Mouse (Mus musculus): Measurements from ENCODE around the gene Nans.

The Nans gene

DNA sequence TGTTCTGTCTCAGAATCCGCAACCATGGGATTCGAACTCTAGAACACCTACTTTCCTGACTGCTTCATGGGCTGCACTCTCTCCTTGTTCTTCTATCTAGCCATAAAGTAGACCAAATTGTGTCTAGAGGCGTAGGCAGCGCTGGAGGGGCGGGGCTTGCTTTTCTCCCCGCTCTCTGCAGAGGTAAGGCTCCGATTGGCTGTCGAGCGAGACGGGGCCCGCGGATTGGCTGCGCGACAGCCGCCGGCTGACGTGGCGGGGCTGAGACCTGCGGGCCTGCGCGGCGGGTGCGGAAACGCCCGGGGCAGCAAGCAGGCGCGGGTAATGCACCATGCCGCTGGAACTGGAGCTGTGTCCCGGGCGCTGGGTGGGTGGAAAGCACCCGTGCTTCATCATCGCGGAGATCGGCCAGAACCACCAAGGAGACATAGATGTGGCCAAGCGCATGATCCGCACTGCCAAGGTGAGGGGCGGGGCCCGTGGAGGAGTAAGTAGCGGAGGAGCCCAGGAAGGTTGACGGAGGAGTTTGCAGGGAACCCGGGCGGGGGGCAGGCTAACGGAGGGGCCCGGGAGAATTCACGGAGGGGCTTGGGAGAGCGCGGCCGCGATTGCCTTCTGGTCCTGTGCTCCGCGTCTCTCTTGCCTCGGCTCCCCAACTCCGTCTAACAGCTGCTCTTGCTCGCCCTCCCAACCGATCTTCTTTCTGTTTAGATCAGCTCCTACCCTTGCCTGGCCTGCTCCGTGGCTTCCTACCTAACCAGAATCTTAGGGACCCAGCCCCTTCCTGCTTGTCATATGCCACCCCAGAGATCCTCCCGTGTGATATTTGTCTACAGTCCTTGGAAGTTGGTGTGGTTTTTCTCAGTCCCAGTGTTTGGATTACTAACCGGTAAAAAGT lies at the start of gene Nans:
Gene Nans, plus strand, starts transcription at position 221 of the 898 bp plus-strand sequence.
- in situ Hi-C loops (cut with MboI, MseI) = loop anchor here (25.0 kb wide), 1 partner anchor 302 kb away; the partner anchor contains the start of gene Xpa

DNA sequence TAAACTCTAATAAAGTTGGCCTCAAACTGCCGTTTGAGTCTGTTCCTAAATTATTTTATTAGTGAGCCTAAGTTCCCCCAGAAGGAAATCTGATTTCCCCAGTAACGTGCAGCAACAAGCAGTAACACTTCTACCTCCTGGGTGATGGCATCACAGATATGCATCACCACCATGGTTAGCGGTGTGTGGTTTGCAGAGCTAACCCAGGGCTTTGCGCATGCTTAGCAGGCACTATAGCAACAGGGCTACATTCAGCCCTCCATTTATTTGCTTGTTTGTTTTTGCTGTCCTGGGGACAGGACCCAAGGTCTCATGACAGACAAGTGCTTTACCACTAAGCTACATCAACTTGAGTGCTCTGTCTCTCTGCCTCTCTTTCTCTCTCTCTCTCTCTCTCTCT lies 46.5 kb upstream of the Nans start:
- in situ Hi-C loops (cut with MboI, MseI) = loop anchor here (10.0 kb wide), 1 partner anchor 48 kb away; no protein-coding TSS in a partner anchor

- in situ Hi-C loops (cut with MboI, MseI) = loop anchor here (10.0 kb wide), 1 partner anchor 51 kb away; no protein-coding TSS in a partner anchor
Measured at GRCm38 (mm10) chr4:46445237-46445945, 43.7 kb upstream of the Nans start.

DNA sequence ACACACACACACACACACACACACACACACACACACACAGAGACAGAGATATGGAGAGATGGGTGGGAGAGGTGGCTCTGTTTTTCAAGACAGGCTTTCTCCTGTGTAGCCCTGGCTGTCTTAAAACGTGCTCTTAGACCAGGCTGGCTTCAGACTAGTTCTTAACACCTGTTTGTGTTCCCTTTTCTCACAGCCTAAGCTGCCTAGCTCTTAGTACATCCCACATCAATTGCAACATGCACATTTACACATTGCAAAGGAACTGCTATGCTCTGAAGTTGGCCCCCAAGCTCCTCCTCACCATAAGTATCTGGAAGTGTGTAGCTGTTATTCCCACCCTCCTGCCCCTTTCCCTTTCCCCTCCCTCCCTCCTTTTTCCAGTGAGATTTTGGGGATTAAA lies 41.6 kb upstream of the Nans start:
- in situ Hi-C loops (cut with MboI, MseI) = loop anchor here (10.0 kb wide), 1 partner anchor 53 kb away; no protein-coding TSS in a partner anchor

DNA sequence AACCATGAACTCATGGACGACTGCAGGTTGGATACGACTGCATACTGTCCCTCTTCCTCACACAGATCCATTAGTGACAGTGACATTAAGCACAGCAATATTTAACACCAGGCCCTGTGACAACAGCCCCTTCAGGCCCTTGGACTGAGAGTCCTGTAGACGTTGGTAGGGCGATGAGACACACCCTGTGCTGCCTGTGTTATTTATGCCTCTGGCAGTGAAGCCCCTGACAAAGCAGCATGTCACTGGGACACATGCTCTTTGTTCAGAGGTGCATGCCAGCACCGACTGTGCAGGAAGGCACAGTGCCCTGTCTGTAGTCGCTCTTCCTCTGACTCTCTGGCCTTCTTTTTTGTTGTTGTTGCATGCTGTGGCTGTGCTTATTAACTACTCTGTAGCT lies 40.2 kb upstream of the Nans start:
- in situ Hi-C loops (cut with MboI, MseI) = loop anchor here (10.0 kb wide), 1 partner anchor 54 kb away; no protein-coding TSS in a partner anchor

DNA sequence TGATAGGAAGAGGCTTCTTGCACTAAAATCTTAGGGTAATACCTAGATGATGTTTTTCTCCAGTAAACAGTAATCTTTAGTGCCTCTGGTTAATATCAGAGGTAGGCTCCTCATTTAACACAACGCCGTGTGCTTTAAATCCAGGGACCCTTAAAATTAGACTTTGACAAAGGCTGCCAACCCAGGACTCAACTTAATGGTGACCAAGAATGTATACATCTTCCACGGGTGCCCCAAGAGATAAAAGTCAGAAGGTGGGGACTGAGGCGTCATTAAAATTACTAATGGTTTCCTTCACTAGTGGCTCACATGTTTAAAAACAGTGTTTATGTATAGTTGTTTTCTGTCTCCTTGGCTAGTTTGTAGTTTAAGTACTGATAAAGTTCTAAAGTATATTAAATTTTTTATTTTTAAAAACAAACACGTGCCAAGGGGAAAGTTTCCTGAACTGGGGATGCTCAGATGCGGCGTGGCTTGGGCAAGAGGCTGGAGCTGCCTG lies 39.0 kb upstream of the Nans start:
- in situ Hi-C loops (cut with MboI, MseI) = no loop called here

DNA sequence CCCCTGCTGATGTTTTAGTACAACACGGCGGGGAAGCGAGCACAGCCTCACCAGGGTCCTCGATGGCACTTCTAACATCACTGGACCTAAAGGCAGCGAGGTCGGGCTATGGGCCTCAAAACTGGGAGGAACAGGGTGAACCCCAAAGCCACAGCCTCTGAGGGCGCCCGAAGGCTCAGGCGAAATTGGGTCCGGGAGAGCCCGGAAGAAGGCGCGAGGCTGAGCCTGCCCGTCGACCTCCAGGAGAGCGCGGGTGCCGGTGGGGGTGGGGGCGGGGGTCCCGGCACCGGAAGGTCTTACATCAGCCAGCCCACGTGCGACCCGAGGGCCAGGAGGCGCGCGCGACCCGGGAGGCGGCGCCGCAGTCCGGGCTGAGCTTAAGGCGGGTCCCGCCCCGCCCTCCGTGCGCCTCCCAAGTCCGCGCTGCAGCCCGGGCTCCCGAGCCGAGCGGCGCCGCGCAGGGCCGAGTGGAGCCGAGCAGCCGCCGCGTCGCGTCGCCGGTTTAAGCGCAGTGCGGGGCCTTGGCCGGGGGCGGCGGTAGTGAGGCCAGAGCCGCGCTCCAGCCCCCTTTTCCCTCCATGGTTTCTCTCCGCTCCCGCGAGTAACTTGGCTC lies 38.4 kb upstream of the Nans start, which contains the start of gene Anp32b:
Gene Anp32b, plus strand, starts transcription at position 384 of the 613 bp plus-strand sequence.
- in situ Hi-C loops (cut with MboI, MseI) = no loop called here

GRCm38 (mm10) chr4:46451240-46451757 lies 37.7 kb upstream of the Nans start:
- in situ Hi-C loops (cut with MboI, MseI) = no loop called here

DNA sequence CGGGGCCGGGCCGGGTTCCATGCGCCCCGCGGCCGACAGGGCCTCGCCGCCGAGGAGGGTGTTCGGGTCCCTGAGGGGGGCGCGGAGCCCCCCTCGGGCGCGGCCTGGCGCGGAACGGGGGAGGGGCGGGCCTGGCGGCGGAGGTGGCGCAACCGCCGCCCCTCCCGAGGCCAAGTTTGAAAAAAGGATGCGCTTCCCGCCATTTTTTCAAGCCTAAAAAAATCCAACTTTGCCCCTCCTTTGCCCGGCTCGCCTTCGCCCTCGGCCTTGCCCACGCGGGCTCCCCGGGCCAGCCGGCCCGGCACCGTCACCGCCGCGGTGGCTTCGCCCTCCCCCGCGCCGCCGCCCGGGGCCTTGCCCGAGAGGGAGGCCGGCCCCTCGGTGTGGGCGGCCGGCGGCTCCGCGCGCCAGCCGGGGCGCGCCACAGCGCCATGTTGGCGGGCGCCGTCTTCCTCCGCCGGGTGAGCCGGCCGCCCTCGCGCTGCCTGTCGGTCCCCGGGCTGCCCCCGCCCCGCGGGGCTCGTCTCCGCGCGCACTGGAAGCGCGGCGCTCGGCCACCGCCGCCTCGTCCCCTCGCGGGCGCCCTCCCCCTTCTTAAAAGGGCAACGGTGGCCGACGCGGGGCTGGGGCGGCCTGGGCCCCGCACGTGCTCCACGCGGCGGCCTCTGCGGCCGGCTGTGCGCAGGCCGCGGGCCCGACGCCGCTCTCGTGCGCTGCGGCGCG lies 37.1 kb upstream of the Nans start:
- in situ Hi-C loops (cut with MboI, MseI) = no loop called here

- in situ Hi-C loops (cut with MboI, MseI) = no loop called here
Measured at GRCm38 (mm10) chr4:46452481-46452850, 36.6 kb upstream of the Nans start.

DNA sequence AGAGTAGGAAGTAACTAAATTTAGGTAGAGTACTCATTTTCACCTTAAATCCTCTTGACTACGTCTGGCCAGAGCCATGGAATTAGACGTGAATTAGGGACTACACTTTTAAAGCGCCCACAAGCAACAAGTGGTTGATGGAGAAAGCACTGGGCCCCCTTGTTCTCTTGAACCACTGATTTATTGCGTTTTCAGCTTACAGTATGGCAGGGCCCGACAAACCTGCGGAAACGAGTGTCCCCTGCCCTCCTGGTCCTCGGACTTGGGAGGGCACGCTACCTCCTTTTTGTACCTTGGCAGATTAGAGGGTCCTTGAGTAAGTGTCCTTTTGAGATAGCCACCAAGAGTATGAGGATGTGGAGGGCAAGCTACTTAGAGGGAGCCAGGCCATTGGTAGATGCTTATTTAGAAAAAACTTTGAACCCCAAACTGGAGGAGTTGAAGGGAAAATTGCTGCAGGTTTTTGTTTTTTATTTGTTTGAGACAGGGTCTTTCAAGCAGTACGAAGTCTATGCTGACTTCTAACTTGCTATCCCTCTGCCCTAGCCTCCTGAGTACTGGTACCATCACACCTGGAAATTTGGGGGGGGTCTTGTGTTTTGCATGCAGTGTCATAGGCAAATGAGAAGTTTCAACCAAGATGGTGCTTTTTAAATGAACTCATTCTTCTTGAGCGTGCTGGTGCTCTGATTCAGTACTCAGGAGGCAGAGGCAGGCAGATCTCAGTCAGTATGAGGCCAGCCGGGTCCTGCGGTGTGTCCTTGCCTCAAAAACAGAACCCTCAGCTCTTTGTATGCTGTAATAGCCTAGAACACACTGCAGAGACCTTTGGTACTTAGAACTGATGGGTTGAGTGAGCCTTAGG lies 36.0 kb upstream of the Nans start:
- in situ Hi-C loops (cut with MboI, MseI) = no loop called here

DNA sequence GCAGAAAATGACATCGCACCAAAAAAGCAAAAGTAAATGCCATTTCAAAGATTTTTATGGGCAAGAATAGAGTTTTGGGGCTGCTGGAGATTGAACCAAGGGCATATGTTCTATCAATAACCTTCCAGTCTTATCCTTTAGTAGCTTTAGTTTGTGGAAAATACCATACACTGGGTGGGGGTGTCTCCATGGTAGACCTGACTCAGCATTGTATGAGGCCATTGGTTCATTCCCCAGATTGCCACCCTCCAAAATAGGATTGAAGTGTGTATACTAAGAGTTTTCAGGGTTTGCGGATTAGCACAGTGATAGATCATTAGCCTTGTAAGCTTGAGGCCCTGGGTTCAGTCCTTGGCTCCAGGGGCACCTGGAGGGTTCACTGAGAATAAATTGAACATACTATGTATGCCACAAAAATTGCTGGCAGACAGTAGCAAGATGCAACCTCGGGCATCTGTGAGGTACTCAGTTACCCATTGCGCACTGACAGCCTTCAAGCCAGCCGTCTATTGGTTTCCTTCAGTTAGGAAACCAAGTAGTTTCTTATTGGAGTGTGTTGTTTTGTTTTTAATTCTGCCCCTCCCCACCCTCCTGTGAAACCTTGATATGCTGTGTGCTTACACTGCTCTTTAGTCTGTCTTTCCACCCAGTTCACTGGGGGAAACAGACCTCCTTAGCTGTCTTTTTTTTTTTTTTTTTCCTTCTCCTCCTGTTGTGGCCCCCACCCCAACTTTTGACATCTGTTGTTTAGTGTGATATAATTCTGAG lies 34.8 kb upstream of the Nans start:
- in situ Hi-C loops (cut with MboI, MseI) = no loop called here

- in situ Hi-C loops (cut with MboI, MseI) = no loop called here
Measured at GRCm38 (mm10) chr4:46456762-46457161, 32.3 kb upstream of the Nans start.

DNA sequence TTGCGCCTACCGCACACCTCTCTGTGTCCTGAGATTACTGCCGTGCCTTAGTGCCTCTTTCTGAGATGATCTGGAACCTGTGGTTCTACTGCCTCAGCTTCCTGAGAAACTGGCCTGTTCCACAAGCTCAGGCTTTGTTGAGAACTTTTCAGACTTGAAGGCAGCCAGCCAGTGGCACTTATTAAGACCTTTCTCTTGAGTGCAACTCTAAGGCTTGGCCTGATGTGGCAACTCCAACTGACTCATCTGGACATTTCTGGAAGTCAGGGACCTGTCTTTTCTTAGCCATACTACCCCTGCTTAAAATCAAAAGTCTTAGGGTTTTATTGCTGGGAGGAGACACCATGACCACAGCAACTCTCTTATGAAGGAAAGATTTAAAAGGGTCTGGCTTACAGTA lies 31.9 kb upstream of the Nans start:
- in situ Hi-C loops (cut with MboI, MseI) = no loop called here

- in situ Hi-C loops (cut with MboI, MseI) = no loop called here
Measured at GRCm38 (mm10) chr4:46458411-46458810, 30.6 kb upstream of the Nans start.

DNA sequence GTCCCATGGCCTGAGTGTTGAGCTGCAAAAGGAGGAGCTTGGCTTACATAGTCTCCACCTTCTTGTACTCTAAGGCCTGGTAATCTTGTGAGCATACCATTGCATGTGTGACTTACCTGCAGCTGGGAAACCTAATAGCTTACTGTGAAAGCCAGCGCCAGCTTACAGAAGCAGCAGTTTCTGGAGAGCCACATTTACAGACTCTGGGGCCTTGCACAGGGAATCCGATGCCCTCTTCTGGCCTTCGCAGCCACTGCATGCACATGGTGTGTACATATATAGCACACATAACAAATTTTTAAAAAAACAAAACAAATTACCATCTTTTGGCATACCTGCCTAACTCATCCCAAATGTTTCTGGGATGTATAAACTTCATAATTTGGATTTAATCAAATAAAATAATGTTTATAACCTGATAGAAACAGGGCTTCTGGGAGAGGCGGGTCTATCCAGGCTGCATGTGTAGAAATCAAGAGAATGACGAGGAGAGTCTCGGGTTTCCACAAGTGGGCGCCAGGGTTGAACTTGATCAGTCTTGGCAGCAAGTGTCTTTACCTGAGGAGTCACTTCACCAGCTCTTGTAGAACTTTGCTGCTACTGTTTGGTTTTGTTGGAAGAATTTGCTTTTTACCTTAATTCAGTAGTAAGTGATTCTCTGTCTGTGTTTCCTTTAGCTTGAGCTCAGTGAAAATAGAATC lies 25.8 kb upstream of the Nans start:
- in situ Hi-C loops (cut with MboI, MseI) = no loop called here

DNA sequence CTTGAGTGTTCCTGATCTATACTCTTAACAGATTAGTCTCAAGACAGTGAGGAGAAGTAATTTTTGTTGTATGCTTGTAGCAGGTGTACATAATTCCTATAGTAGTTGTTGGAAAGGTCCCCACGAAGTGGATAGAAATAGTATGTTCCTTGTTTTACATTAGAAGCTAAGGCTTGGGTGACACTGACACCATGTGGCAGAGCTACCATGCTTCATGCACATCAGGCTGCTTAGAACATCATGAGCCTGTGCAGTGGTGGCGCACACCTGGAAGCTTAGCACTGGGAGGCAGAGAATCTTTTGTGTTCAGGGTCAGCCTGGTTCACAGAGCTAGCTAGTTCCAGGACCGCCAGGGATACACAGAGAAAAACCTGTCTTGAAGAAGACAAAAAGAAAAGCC lies 23.3 kb upstream of the Nans start:
- in situ Hi-C loops (cut with MboI, MseI) = no loop called here

DNA sequence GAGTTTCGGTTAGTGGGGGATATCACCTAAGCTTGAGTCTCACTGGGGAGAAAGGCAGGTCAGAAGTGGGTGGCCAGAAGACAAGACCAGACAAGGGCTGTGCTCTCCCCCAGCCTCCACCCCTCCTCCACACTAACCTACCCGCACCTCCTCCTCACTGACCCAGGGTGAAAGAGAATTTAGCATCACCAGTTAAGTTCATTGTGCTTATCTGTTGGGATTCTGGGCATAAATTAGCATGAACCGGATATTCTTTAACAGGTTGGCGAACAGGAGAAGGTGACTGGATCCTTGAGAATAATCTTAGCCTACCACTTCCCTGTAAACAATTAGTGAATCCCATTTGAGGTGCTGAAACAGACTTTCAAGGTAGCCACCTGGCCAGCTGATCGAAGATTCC lies 13.9 kb upstream of the Nans start:
- in situ Hi-C loops (cut with MboI, MseI) = loop anchor here (25.0 kb wide), 1 partner anchor 288 kb away; the partner anchor contains the start of gene Xpa
